Mouse (Mus musculus) c-Kit-negative CD71-positive TER-119-positive erythroid progenitor cells, embryonic 14.5 days (primary cell): Measurements from ENCODE around the gene Ttc9b.
"Not testable (repeated sequence)": the region's sequence is repeated elsewhere in the genome, so short reads cannot be mapped to it uniquely, and the experiment has no call there.

Experiments
- DNase-seq: peaks from one replicate; pipeline ENCODE4 v3.0.0-alpha.2; 2013; ENCODE audit warnings: low read depth, low spot score

Gene Ttc9b

GRCm38 (mm10) chr7:27653681-27654437 lies at the start of gene Ttc9b:
Gene Ttc9b, plus strand, starts transcription at chr7:27653915.
- DNase-seq, result no peak

- no peak for DNase-seq
These were observed 48.9 kb upstream of the Ttc9b start for GRCm38 (mm10) chr7:27604661-27605348.

GRCm38 (mm10) chr7:27605499-27606285 lies 48.0 kb upstream of the Ttc9b start:
- no peak for DNase-seq

GRCm38 (mm10) chr7:27606481-27607254 lies 47.0 kb upstream of the Ttc9b start:
- no peak for DNase-seq

GRCm38 (mm10) chr7:27607580-27607979 lies 46.1 kb upstream of the Ttc9b start:
- no peak for DNase-seq

GRCm38 (mm10) chr7:27608130-27608529 lies 45.6 kb upstream of the Ttc9b start:
- no peak for DNase-seq

- no peak for DNase-seq
These were observed 44.4 kb upstream of the Ttc9b start for GRCm38 (mm10) chr7:27609285-27609684.

GRCm38 (mm10) chr7:27609688-27610087 lies 44.0 kb upstream of the Ttc9b start:
- no peak for DNase-seq

DNA sequence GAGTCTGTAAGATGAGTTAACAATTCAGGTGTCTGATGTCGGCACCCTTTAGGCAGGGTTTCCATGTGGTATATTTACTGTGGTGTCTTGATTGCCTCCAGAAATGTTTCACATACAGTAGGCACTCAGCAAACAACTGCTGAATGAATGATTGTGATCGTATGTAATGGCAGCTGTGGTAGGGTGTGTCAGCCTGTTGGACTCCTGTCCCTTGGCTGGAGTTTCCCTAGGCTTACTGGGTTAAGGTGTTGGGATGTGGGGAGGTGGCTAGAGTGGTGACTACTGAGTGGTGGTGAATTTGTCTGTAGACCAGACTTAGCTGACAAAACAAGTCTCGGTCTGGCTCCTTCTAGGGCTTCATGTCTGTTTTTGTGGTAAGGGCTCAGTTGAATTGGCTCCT lies 43.3 kb upstream of the Ttc9b start:
- no peak for DNase-seq

DNA sequence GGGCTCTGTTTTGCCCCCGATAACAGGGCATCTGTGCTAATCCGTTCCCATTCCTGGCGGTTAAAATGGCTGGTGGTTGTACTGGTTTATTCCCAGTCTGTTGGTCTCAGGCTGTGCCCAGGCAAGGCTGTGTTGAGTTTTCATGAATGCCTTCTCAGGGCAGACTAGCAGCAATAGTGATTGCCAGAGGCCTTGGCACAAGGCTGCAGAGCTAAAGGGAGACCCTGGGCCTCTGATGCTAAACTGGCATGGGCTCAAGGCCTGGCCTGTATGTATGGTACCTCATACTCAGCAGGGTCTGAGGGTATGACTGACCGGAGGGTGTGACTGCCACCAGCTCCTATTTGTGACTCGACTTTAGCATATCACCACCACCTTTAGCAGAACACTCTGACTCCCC lies 42.8 kb upstream of the Ttc9b start:
- DNase-seq, result no peak

- no peak for DNase-seq
These were observed 40.8 kb upstream of the Ttc9b start for GRCm38 (mm10) chr7:27612940-27613339.

- no peak for DNase-seq
These were observed 39.8 kb upstream of the Ttc9b start for GRCm38 (mm10) chr7:27613751-27614499.

DNA sequence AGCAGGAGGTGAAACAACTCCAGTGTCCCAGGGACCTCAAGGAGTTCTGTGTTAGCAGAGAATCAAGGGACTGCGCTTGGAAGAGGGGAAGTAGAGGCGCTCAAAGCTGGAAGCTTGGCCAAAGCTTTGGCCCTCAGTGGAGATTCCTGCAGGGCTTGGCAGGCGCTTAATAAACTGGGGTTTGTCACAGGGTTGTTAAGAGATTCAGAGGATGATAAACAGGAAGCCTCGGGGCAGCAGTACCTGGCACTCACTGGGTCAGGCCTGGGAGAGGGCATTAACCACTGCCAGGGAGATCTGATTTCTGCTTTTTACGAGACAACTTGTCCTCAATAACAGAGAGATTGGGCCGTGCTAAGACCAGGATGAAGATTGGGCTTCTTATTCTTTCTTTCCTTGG lies 32.7 kb upstream of the Ttc9b start:
- no peak for DNase-seq

- no peak for DNase-seq
These were observed 31.5 kb upstream of the Ttc9b start for GRCm38 (mm10) chr7:27622234-27622633.

- no peak for DNase-seq
These were observed 28.7 kb upstream of the Ttc9b start for GRCm38 (mm10) chr7:27624967-27625366.

GRCm38 (mm10) chr7:27627707-27628106 lies 26.0 kb upstream of the Ttc9b start:
- DNase-seq, result no peak

DNA sequence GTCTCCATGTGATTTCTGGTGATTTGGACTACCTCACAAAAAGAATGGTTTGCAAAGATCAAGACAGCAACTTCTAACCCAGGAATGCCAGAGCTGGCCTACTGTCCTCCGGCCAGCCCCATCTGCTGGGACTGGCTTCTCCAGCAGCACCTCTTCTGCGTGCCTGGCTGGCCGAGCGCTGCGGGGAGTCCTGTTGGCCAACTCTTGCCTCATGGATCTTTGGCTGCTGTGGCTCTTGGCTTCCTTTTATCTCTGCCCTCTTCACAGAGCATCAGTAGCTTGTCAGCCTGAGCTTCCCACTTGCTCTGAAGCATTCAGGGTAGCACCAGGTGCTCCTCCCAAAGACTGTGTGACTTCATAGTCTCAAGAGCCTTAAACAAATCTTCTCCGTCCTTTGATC lies 25.5 kb upstream of the Ttc9b start:
- DNase-seq, result no peak

DNA sequence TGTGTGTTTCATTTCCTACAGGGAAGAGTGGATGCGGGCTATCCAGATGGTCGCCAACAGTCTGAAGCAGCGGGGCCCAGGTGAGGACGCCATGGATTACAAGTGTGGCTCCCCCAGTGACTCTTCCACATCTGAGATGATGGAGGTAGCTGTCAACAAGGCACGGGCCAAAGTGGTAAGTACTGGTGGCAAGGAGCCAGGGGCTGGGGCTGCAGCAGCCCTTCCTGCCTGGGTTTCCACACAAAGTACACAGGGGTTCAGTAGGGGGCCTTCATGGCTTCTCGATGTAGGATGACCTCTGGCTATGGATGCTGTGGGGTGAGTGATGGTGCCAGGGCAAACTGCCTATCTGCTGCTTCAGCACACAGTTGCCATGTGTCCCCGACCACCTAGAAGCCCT lies 24.9 kb upstream of the Ttc9b start:
- DNase-seq, result not testable (repeated sequence)

DNA sequence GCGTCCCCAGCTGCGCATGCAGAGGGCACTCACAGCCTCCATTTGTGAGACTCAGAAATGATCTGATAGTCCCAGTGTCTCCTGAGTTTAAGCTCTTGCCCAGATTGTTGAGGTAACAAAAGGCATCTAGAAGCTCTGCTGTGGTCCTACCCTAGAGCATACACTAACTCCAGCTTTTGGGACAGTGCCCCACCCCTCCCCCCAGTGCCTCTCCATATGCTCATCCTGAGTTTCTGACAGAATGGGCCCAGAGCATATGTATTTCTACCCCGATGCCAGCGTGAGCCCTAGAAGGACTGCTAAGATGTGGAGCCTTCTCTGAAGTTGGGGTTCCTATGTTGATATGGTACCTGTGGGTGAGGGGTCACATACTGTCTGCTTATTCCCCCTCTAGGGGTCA lies 22.3 kb upstream of the Ttc9b start:
- no peak for DNase-seq

- DNase-seq, result no peak
These were observed 20.5 kb upstream of the Ttc9b start for GRCm38 (mm10) chr7:27633166-27633565.

DNA sequence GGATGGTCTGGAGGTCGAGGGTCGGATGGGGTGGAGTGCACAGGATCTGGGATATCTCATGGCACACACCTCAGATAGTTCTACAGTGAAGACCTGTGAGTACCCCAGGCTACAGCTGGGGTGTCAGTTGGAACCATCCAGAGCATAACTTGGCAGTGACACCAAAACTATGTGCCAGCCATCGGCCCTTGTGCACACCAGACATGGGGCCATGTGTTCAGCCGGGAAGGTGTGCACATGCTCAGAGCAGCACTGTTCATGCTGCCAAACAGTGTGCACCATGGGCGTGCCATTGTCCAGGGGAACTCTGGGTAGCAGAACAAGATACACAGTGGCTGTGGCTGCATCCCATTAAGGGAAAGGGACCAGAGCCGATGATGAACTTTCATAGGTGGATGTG lies 19.0 kb upstream of the Ttc9b start:
- DNase-seq, result no peak
